Mouse (Mus musculus) bone marrow macrophage, adult 2 months (primary cell): ENCODE measurements around the gene Gm5741.

ENCODE experiments used
- CTCF ChIP-seq: IDR thresholded peaks from 2 replicates; pipeline ENCODE4 v1.5.1; 2012; ENCODE audit warnings: low read depth, mild to moderate bottlenecking, low read length, moderate library complexity
- POLR2A ChIP-seq: IDR thresholded peaks from 2 replicates; pipeline ENCODE4 v1.6.1; 2012; ENCODE audit warnings: mild to moderate bottlenecking, low read depth, low read length, borderline replicate concordance

- TF ChIP-seq POLR2A (no peak), CTCF (no peak)
Observed at GRCm38 (mm10) chr8:85081216-85081555, 13.4 kb upstream of the Gm5741 start, which contains the start of gene Wdr83.
